Mouse (Mus musculus): Measurements from ENCODE around the gene Churc1.
A peak's percentile ranks its signal among the peaks of the same experiment; 100 is the strongest.

Churc1 gene

GRCm38 (mm10) chr12:76796938-76797539, 31.7 kb downstream of the Churc1 start:
- DNase-seq, result no peak

- no peak for DNase-seq
Observed at GRCm38 (mm10) chr12:76798008-76798720, 32.8 kb downstream of the Churc1 start.

- DNase-seq, result no peak
Observed at GRCm38 (mm10) chr12:76803028-76803427, 37.7 kb downstream of the Churc1 start.

- DNase-seq, result peak; percentile 67
Observed at GRCm38 (mm10) chr12:76803700-76804252, 38.4 kb downstream of the Churc1 start.

GRCm38 (mm10) chr12:76805056-76805811, 39.9 kb downstream of the Churc1 start:
- DNase-seq, result peak; percentile 97

- no peak for DNase-seq
Observed at GRCm38 (mm10) chr12:76807796-76808195, 42.5 kb downstream of the Churc1 start.

- no peak for DNase-seq
Observed at GRCm38 (mm10) chr12:76810491-76810890, 45.2 kb downstream of the Churc1 start.

GRCm38 (mm10) chr12:76811006-76811405, 45.7 kb downstream of the Churc1 start:
- peak; percentile 55 for DNase-seq

- DNase-seq, result no peak
Observed at GRCm38 (mm10) chr12:76813543-76813942, 48.2 kb downstream of the Churc1 start.

GRCm38 (mm10) chr12:76814120-76814519, 48.8 kb downstream of the Churc1 start:
- DNase-seq, result no peak

- no peak for DNase-seq
Observed at GRCm38 (mm10) chr12:76816720-76817119, 51.4 kb downstream of the Churc1 start.

- DNase-seq, result no peak
Observed at GRCm38 (mm10) chr12:76817176-76817575, 51.8 kb downstream of the Churc1 start.

GRCm38 (mm10) chr12:76818120-76818519, 52.8 kb downstream of the Churc1 start:
- no peak for DNase-seq

GRCm38 (mm10) chr12:76818908-76819307, 53.6 kb downstream of the Churc1 start:
- DNase-seq, result no peak

GRCm38 (mm10) chr12:76819816-76820215, 54.5 kb downstream of the Churc1 start:
- DNase-seq, result no peak

- no peak for DNase-seq
Observed at GRCm38 (mm10) chr12:76820615-76821014, 55.3 kb downstream of the Churc1 start.

- DNase-seq, result peak; percentile 62
Observed at GRCm38 (mm10) chr12:76822002-76822650, 56.8 kb downstream of the Churc1 start.

- no peak for DNase-seq
Observed at GRCm38 (mm10) chr12:76822651-76823041, 57.3 kb downstream of the Churc1 start, which contains the start of gene Rab15. Gene Rab15, minus strand, starts transcription at chr12:76822908.

- DNase-seq, result no peak
Observed at GRCm38 (mm10) chr12:76825283-76825682, 59.9 kb downstream of the Churc1 start.

GRCm38 (mm10) chr12:76832704-76833103, 67.4 kb downstream of the Churc1 start:
- no peak for DNase-seq

All from cerebellum, adult 11 months (tissue).